Mouse (Mus musculus): ENCODE measurements at regions not wholly inside any gene's neighbourhood (a gene's known extent, or its start where the extent isn't known, plus 50 kb on each side); places are given as distances from the start of the nearest gene placed in this dataset.

GRCm38 (mm10) chr7:96078511-96078910, 92.5 kb upstream of the Tenm4 start:
- Histone ChIP-seq H3K9me3 (ENCODE audit: control insufficient read depth, low read length) (no peaks in the 10 kb centered on the region), H3K27ac (replicated peaks; ENCODE audit: low read depth, low read length) (no peak overlapping the region), H3K36me3 (ENCODE audit: control insufficient read depth, insufficient read depth, low read length) (no peaks in the 10 kb centered on the region), H3K4me2 (ENCODE audit: low read depth, low read length) (no peak overlapping the region), H3K9ac (ENCODE audit: low read depth, low read length) (no peak overlapping the region), H3K4me3 (ENCODE audit: low read depth, low read length) (no peak overlapping the region), H3K27me3 (replicated peaks; ENCODE audit: control insufficient read depth, insufficient read depth, low read length) (no peaks in the 10 kb centered on the region), H3K4me1 (ENCODE audit: control insufficient read depth, insufficient read depth, low read length) (peaks cover 5% of the 10 kb centered on the region)
- DNase-seq (ENCODE audit: low spot score) (no peak), ATAC-seq (ENCODE audit: low read depth) (no peak)
- 87% methylated on average over 1 of the region's 1 CpGs for WGBS

GRCm38 (mm10) chr7:96081676-96082075, 89.4 kb upstream of the Tenm4 start:
- Histone ChIP-seq H3K4me3 (ENCODE audit: low read depth, low read length) (no peak overlapping the region), H3K4me1 (ENCODE audit: control insufficient read depth, insufficient read depth, low read length) (peaks cover 5% of the 10 kb centered on the region), H3K27me3 (replicated peaks; ENCODE audit: control insufficient read depth, insufficient read depth, low read length) (no peaks in the 10 kb centered on the region), H3K36me3 (ENCODE audit: control insufficient read depth, insufficient read depth, low read length) (no peaks in the 10 kb centered on the region), H3K9ac (ENCODE audit: low read depth, low read length) (no peak overlapping the region), H3K27ac (replicated peaks; ENCODE audit: low read depth, low read length) (peak overlapping the region; percentile 33; the same call in 1 of the 2 replicates), H3K4me2 (ENCODE audit: low read depth, low read length) (no peak overlapping the region), H3K9me3 (ENCODE audit: control insufficient read depth, low read length) (no peaks in the 10 kb centered on the region)
- peak; percentile 46 for DNase-seq (ENCODE audit: low spot score)
- WGBS = 24% methylated on average over 4 of the region's 4 CpGs
- ATAC-seq (ENCODE audit: low read depth) = no peak

DNA sequence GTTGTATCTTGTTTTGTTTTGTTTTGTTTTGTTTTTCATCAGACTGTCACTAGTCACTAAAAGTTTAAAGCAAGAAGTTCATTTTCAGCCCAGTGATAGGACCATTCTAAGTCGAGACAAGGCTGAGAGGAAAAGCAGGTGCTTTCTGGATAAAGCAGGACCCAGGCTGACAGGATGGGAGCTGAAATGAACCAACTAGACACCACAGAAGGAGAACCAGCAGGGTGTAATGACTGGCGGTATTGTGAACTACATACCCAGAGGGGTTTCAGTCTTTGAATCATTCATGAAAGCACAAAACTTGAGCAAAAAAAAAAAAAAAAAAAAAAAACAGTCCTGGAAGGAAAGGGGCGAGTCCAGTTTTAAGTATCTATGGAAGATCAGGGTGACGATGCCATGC, 75.9 kb upstream of the Tenm4 start:
- H3K9ac ChIP-seq (ENCODE audit: low read depth, low read length) = no peak overlapping the region
- no peak overlapping the region for H3K27ac ChIP-seq (replicated peaks; ENCODE audit: low read depth, low read length)
- 77% methylated on average over 4 of the region's 4 CpGs for WGBS
- H3K27me3 ChIP-seq (replicated peaks; ENCODE audit: control insufficient read depth, insufficient read depth, low read length) = no peaks in the 10 kb centered on the region
- no peaks in the 10 kb centered on the region for H3K9me3 ChIP-seq (ENCODE audit: control insufficient read depth, low read length)
- H3K4me2 ChIP-seq (ENCODE audit: low read depth, low read length) = no peak overlapping the region
- H3K36me3 ChIP-seq (ENCODE audit: control insufficient read depth, insufficient read depth, low read length) = no peaks in the 10 kb centered on the region
- H3K4me1 ChIP-seq (ENCODE audit: control insufficient read depth, insufficient read depth, low read length) = 0 out of 2 replicates have a peak, but pooled peaks cover 2% of the 10 kb centered on the region
- ATAC-seq (ENCODE audit: low read depth) (no peak), DNase-seq (ENCODE audit: low spot score) (no peak)
- no peak overlapping the region for H3K4me3 ChIP-seq (ENCODE audit: low read depth, low read length)

- Histone ChIP-seq H3K36me3 (ENCODE audit: control insufficient read depth, insufficient read depth, low read length) (no peaks in the 10 kb centered on the region), H3K9ac (ENCODE audit: low read depth, low read length) (no peak overlapping the region), H3K9me3 (ENCODE audit: control insufficient read depth, low read length) (no peaks in the 10 kb centered on the region), H3K4me2 (ENCODE audit: low read depth, low read length) (no peak overlapping the region), H3K27me3 (replicated peaks; ENCODE audit: control insufficient read depth, insufficient read depth, low read length) (no peaks in the 10 kb centered on the region), H3K4me1 (ENCODE audit: control insufficient read depth, insufficient read depth, low read length) (0 out of 2 replicates have a peak, but pooled peaks cover 2% of the 10 kb centered on the region), H3K27ac (replicated peaks; ENCODE audit: low read depth, low read length) (no peak overlapping the region), H3K4me3 (ENCODE audit: low read depth, low read length) (no peak overlapping the region)
- ATAC-seq (ENCODE audit: low read depth) = no peak
- 84% methylated on average over 3 of the region's 3 CpGs for WGBS
- DNase-seq (ENCODE audit: low spot score) = no peak
Measured at GRCm38 (mm10) chr7:96095752-96096151, 75.3 kb upstream of the Tenm4 start.

DNA sequence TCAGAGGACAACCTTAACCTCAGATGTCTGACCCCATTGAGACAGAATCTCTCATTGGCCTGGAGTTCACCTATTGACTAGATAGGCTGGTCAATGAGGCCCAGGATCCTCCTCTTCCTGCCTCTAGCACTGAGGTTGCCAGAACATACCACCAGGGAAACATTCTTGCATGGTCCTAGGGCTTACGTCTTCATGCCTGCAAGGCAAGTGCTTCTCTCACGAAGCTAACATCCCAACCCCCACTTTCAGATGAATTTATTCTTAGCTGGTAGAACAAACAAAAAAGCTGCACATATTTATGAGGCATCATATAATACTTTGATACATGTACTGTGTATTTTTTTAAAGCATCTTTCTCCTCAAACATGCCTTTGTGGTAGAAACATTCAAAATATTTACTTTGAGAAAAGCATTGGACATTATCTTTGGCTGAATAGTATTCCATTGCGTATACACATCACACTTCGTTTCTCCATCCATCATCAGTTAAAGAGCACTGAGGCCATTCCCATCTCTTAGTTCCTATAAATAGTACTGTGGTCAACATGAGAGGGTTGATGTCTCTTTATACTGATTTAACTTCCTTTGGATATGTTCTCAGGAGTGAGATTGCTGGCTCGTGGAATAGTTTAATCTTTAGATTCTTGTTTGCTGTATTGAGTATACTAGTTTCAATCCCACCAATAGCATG, 72.2 kb upstream of the Tenm4 start:
- Histone ChIP-seq H3K9ac (ENCODE audit: low read depth, low read length) (no peak overlapping the region), H3K4me2 (ENCODE audit: low read depth, low read length) (no peak overlapping the region), H3K36me3 (ENCODE audit: control insufficient read depth, insufficient read depth, low read length) (no peaks in the 10 kb centered on the region), H3K4me3 (ENCODE audit: low read depth, low read length) (no peak overlapping the region), H3K4me1 (ENCODE audit: control insufficient read depth, insufficient read depth, low read length) (peaks cover 2% of the 10 kb centered on the region; the same call in 1 of the 2 replicates), H3K27ac (replicated peaks; ENCODE audit: low read depth, low read length) (no peak overlapping the region), H3K9me3 (ENCODE audit: control insufficient read depth, low read length) (no peaks in the 10 kb centered on the region), H3K27me3 (replicated peaks; ENCODE audit: control insufficient read depth, insufficient read depth, low read length) (no peaks in the 10 kb centered on the region)
- 81% methylated on average over 5 of the region's 5 CpGs for WGBS
- no peak for DNase-seq (ENCODE audit: low spot score)
- no peak for ATAC-seq (ENCODE audit: low read depth)

DNA sequence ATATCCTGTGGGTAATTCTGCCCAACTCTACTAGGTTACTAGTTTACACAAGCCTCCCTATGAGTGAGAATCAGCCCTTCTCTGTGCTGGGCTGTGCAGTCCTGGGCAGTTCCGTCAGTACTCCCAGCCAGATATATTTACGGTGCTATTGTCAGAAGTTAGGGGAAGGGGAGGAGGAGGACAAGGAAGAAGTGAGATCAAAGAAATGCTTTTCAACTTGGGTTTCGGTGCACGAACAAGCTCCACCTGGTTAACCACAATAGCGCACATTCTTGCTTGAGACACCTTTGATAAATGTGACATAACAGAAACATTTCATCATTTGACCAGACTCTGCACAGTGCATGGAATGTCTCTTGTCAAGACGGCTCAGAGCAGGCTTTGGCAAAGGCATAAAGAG, 68.3 kb upstream of the Tenm4 start:
- Histone ChIP-seq H3K4me2 (ENCODE audit: low read depth, low read length) (no peak overlapping the region), H3K9me3 (ENCODE audit: control insufficient read depth, low read length) (no peaks in the 10 kb centered on the region), H3K9ac (ENCODE audit: low read depth, low read length) (no peak overlapping the region), H3K4me3 (ENCODE audit: low read depth, low read length) (no peak overlapping the region), H3K36me3 (ENCODE audit: control insufficient read depth, insufficient read depth, low read length) (no peaks in the 10 kb centered on the region), H3K4me1 (ENCODE audit: control insufficient read depth, insufficient read depth, low read length) (no peaks in the 10 kb centered on the region; the same call in 1 of the 2 replicates), H3K27me3 (replicated peaks; ENCODE audit: control insufficient read depth, insufficient read depth, low read length) (no peaks in the 10 kb centered on the region), H3K27ac (replicated peaks; ENCODE audit: low read depth, low read length) (no peak overlapping the region)
- 50% methylated on average over 6 of the region's 6 CpGs for WGBS
- ATAC-seq (ENCODE audit: low read depth) (peak; percentile 94), DNase-seq (ENCODE audit: low spot score) (peak; percentile 75)

DNA sequence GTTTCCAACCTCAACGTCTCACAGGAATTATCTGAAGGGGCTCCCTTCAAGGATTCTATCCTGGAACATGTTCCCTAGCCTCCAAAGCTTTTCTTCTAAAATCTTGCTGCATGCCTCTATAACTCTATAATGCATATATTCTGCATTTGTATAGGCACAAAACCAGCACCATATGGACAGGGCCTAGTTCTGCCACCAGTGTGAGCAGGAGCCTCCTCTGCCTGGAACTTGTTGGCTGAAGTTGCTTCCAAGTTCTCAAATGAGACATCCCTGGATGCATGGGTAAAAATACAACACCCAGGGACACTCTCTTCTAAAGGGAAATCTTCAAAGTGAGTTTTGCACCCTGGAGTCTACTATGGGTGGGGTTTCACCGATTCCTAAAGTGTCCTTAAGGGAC, 62.3 kb upstream of the Tenm4 start:
- ATAC-seq (ENCODE audit: low read depth) = no peak
- 63% methylated on average over 2 of the region's 2 CpGs for WGBS

DNA sequence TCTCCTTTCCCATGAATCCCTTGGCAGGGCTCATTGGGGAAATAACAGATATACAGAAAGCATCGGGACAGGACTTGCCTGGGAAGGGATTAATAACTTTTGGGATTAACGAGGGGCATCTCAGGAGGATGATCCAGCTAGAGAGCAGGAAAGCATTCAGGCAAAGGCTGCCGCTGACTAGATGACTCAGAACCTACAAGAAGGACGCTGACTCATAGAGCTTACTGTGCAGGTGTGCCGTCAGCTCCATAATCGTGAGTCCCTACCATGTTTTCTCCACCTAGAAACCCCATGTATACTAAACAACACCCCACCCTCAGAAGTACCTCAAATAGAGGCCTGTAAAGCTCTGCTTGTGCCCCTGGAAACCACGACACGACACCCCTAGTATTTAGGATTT, 50.9 kb upstream of the Tenm4 start:
- DNase-seq (ENCODE audit: low spot score) (no peak), ATAC-seq (ENCODE audit: low read depth) (no peak)
- H3K9me3 ChIP-seq (ENCODE audit: control insufficient read depth, low read length) = no peaks in the 10 kb centered on the region
- no peak overlapping the region for H3K9ac ChIP-seq (ENCODE audit: low read depth, low read length)
- H3K4me3 ChIP-seq (ENCODE audit: low read depth, low read length) = no peak overlapping the region
- no peaks in the 10 kb centered on the region for H3K36me3 ChIP-seq (ENCODE audit: control insufficient read depth, insufficient read depth, low read length)
- H3K27me3 ChIP-seq (replicated peaks; ENCODE audit: control insufficient read depth, insufficient read depth, low read length) = no peaks in the 10 kb centered on the region
- no peak overlapping the region for H3K4me2 ChIP-seq (ENCODE audit: low read depth, low read length)
- WGBS = 75% methylated on average over 8 of the region's 8 CpGs
- no peak overlapping the region for H3K27ac ChIP-seq (replicated peaks; ENCODE audit: low read depth, low read length)
- H3K4me1 ChIP-seq (ENCODE audit: control insufficient read depth, insufficient read depth, low read length) = no peaks in the 10 kb centered on the region

More for the DNA sequence above, 62.3 kb upstream of the Tenm4 start:
- H3K9ac ChIP-seq (ENCODE audit: low read depth, low read length) = no peak overlapping the region
- H3K4me2 ChIP-seq (ENCODE audit: low read depth, low read length) = no peak overlapping the region
- H3K27me3 ChIP-seq (replicated peaks; ENCODE audit: control insufficient read depth, insufficient read depth, low read length) = no peaks in the 10 kb centered on the region
- no peak overlapping the region for H3K27ac ChIP-seq (replicated peaks; ENCODE audit: low read depth, low read length)
- no peaks in the 10 kb centered on the region for H3K36me3 ChIP-seq (ENCODE audit: control insufficient read depth, insufficient read depth, low read length)
- no peak overlapping the region for H3K4me3 ChIP-seq (ENCODE audit: low read depth, low read length)
- no peaks in the 10 kb centered on the region for H3K4me1 ChIP-seq (ENCODE audit: control insufficient read depth, insufficient read depth, low read length)
- DNase-seq (ENCODE audit: low spot score) = no peak
- H3K9me3 ChIP-seq (ENCODE audit: control insufficient read depth, low read length) = no peaks in the 10 kb centered on the region
